Mouse (Mus musculus): ENCODE results near the gene Zfyve28. TPM values are rescaled to one million over a fixed set of nuclear protein-coding genes. Genes with fewer than 3 reads are reported as not detected.

Zfyve28 gene
- polyA plus RNA-seq, 1 experiment from 2014 or later: 0.76 TPM

DNA sequence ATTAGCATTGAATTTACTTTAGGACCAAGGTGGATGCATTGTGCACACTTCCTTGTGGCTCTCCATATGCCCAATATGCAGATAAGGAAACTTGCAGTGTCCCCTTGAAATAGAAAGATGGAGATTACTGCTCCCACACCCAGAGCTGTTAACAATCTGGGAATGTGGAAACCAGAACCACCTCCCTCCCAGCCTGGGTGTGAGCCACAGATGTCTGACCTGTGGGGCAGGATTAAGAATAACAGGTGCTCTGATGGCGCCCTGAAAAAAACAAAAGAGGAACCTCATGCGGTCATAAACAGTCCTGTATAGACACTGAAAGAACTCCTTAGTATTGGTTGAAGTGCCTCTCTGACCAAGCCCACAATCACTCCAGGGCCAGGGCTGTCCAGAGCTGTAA, 99.4 kb downstream of the Zfyve28 start:
- peaks cover 37% of the 10 kb centered on the region for H3K4me1 ChIP-seq
- peaks cover 7% of the 10 kb centered on the region; the same call in 1 of the 2 replicates for H3K36me3 ChIP-seq
- peaks cover 10% of the 10 kb centered on the region for H3K27me3 ChIP-seq (ENCODE audit: low read depth, poor library complexity, severe bottlenecking)
- peak overlapping the region; percentile 90; the same call in 1 of the 2 replicates for H3K4me3 ChIP-seq
- 81% methylated on average over 2 of the region's 2 CpGs for WGBS
- no peak for DNase-seq (ENCODE audit: low spot score)
- no peaks in the 10 kb centered on the region for H3K9me3 ChIP-seq (replicated peaks)
- H3K27ac ChIP-seq: no peak overlapping the region

DNA sequence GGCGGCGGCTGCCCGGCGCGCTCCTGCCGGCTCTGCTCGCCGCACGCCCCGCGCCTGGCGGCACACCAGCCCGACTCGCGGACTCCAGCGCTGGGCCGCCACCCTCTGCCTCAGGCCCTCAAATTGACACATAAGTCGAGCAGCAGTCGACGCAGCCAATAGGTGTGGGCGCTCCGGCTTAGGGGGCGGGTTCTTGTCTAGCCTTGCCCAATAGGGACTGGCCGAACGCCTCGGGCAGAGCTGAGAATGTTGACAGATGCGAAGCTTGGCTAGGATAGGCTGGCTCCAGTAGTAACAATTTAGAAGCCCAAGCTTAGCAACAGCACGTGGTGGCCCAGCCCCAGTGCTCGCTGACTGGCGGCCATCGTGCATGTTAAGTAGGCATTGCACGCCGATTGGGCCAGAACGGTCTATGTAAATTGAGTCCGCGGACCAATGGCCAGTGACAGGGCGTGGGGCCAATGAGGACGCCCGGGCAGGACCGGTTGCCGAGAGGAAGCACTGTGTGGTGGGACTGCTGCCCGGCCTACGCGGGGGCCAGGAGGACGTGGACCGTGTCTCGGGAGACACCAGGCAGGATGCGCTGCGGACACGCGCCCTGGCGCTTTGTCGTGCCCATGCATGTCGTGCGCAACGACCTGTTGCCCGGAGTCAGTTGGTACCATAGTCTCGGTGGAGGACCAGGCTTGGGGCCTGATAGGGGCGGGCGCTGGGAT, 100.5 kb downstream of the Zfyve28 start, which contains the start of gene Mxd4:
Mxd4 (minus strand) TSS at position 120 of the 716 bp plus-strand sequence.
- Histone ChIP-seq H3K27ac (peak within 1 kb of the TSS; percentile 88), H3K4me3 (peak within 1 kb of the TSS; percentile 90), H3K4me1 (peaks cover 47% of the 10 kb centered on the region), H3K27me3 (ENCODE audit: low read depth, poor library complexity, severe bottlenecking) (peaks cover 10% of the 10 kb centered on the region), H3K36me3 (peaks cover 17% of the 10 kb centered on the region; the same call in 1 of the 2 replicates), H3K9me3 (replicated peaks) (no peaks in the 10 kb centered on the region)
- WGBS: under 1% methylated on average over 60 of the region's 60 CpGs
- DNase-seq (ENCODE audit: low spot score): peak; percentile 95

DNA sequence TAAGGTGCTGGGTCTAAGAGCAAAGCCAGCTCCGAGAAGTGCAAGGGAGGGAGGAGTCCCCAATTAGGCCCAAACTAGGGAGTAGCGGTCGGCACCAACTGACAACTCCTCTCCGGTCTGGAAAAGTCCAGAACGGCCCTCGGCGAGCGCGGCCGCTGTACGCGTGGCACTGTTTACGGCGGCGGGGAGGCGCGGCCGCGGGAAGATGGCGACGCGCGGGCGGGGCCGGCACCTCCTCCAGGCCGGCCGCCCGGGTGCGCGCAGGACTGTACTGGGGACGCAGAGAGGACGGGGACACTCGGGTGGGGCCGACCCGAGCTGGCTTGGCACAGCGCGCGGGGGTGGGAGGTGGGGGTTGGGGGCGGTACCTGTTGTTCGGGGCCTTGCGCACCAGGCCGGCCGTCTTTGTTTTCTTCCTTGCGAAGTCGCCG, 101.3 kb downstream of the Zfyve28 start:
- Histone ChIP-seq H3K36me3 (peaks cover 25% of the 10 kb centered on the region), H3K9me3 (replicated peaks) (no peaks in the 10 kb centered on the region), H3K4me1 (peaks cover 47% of the 10 kb centered on the region), H3K27me3 (ENCODE audit: low read depth, poor library complexity, severe bottlenecking) (peaks cover 10% of the 10 kb centered on the region), H3K4me3 (peak overlapping the region; percentile 90), H3K27ac (peak overlapping the region; percentile 88)
- peak; percentile 70 for DNase-seq (ENCODE audit: low spot score)
- WGBS: under 1% methylated on average over 45 of the region's 46 CpGs

DNA sequence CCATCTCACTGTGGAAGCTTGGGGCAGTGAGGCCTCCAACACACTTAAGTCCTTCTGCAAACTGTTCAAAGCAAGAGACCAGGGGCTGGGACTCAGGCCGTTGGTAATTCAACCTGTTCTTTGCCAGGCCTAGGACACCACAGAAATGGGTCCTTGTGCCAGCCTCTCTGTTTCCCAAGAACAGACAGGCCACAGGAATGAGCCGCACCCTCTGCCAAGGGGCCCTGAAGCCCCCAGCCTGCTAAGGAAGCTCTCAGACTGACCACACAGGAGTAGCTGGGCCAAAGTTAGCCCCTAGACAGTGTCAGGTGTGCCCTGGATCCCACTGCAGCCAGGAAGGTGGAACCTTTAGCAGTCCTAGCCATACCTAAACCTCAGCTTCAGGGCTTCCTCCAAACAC, 101.9 kb downstream of the Zfyve28 start:
- 78% methylated on average over 2 of the region's 2 CpGs for WGBS
- Histone ChIP-seq H3K9me3 (replicated peaks) (no peaks in the 10 kb centered on the region), H3K27ac (peak overlapping the region; percentile 88), H3K36me3 (peaks cover 30% of the 10 kb centered on the region), H3K4me3 (peak overlapping the region; percentile 90), H3K27me3 (ENCODE audit: low read depth, poor library complexity, severe bottlenecking) (peaks cover 10% of the 10 kb centered on the region), H3K4me1 (peaks cover 47% of the 10 kb centered on the region)
- no peak for DNase-seq (ENCODE audit: low spot score)

DNA sequence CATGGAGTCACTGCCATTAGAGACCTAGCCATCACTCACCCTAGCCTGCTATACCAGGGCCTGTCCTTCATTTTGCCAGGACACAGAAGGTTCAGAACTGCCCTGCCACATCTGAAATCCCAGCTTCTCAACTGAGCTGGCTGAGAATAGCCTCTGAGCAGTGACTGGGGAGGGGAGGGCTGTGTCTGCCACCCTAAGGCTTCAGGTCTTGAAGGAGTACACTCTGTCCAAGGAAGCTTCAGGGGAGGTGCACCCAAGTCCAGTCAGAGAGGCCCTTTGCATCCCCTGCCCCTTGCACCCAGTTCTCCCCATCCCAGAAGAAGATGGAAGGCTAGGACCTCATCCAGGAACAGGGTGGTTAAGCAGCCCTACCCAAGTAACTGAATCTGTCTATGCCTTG, 102.5 kb downstream of the Zfyve28 start:
- peaks cover 10% of the 10 kb centered on the region for H3K27me3 ChIP-seq (ENCODE audit: low read depth, poor library complexity, severe bottlenecking)
- no peak for DNase-seq (ENCODE audit: low spot score)
- H3K27ac ChIP-seq: no peak overlapping the region
- no peaks in the 10 kb centered on the region for H3K9me3 ChIP-seq (replicated peaks)
- H3K4me1 ChIP-seq: peaks cover 47% of the 10 kb centered on the region
- peak overlapping the region; percentile 90 for H3K4me3 ChIP-seq
- H3K36me3 ChIP-seq: peaks cover 33% of the 10 kb centered on the region

DNA sequence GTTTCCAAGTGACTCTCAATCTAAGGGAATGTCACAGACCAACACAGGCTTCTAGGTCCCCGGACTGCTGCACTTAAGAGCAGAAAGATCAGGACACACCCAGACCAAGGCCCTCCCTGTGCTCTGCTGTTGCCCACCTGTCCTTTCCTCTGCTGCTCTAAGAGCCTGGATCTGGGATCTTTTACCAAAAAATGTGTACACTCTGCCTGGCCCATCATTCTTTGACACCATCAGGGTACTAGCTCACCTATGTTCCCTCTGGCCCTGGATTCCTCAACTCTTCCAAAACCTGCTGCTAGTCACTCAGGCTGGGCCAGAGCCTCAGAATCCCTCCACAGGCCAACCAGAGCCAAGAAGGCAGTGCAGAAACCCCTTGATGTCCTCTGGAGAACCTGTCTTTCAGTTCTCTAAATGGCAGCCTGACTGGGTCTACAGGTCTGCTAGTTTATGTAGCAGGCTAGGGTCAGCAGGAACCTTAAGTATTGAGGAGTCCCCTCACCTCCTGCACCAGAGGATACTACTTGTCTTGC, 103.1 kb downstream of the Zfyve28 start:
- peaks cover 47% of the 10 kb centered on the region for H3K4me1 ChIP-seq
- WGBS: 89% methylated on average over 1 of the region's 1 CpGs
- no peak for DNase-seq (ENCODE audit: low spot score)

DNA sequence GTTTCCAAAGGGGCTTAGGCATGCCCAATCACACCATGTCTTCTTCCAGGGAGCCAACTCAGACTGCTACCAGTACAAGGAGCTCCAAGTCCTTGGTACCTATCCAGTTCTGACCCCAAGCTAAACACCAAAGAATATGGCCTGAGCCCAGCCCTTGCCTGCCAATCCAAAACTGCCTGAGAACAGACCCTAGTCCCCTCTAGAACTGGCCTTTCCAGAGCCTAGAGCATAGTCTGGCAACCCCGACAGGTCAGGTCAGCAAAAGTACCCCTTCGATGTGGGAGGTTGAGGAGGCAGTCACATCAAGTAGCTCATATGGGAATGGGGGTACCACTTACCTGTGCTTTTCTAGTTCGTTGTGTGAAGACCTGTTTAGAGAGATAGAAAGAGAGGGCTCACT, 104.3 kb downstream of the Zfyve28 start:
- peaks cover 40% of the 10 kb centered on the region for H3K4me1 ChIP-seq
- no peak for DNase-seq (ENCODE audit: low spot score)

More for the DNA sequence above, 103.1 kb downstream of the Zfyve28 start:
- Histone ChIP-seq H3K27me3 (ENCODE audit: low read depth, poor library complexity, severe bottlenecking) (peaks cover 10% of the 10 kb centered on the region), H3K36me3 (peaks cover 35% of the 10 kb centered on the region), H3K27ac (no peak overlapping the region), H3K9me3 (replicated peaks) (no peaks in the 10 kb centered on the region), H3K4me3 (no peak overlapping the region)

DNA sequence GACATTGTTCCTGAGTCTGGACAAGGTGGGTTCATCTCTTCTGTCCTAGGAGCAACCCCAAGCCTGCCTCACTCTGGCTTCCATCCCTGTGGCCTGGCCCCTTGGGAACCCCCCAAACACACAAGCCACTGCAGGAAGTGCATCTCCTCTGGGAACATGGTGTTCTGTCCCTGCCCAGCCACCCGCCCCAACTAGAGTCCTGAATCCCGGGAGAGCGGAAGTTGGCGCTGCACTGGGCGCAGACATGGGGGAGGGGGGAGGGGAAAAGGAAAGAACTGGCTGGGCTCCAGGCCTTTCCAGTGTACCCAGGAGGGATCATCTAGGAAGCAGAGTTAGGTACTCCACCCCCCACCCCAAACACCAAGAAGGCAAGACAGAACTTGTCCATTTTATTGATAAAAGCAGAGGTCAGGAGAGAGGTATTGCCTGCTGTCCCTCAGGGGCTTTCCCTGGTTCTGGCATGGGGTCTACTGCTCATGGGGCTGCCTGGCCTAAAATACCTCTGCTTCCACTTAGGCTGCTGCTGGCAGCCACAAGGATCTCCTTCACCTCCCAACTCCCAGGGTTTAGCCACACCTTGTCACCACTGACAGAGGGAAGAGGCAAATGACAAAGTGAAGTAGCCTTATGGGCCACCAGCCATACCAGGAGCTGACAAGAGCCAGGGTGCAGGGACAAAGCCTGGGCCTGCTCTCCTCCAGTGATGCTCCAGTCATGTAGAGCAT, 104.9 kb downstream of the Zfyve28 start:
- no peaks in the 10 kb centered on the region for H3K9me3 ChIP-seq (replicated peaks)
- H3K4me3 ChIP-seq: no peak overlapping the region
- H3K36me3 ChIP-seq: peaks cover 46% of the 10 kb centered on the region
- H3K27me3 ChIP-seq (ENCODE audit: low read depth, poor library complexity, severe bottlenecking): peaks cover 10% of the 10 kb centered on the region
- 84% methylated on average over 5 of the region's 5 CpGs for WGBS
- no peak for DNase-seq (ENCODE audit: low spot score)
- peak overlapping the region; percentile 5; the same call in 1 of the 2 replicates for H3K27ac ChIP-seq
- H3K4me1 ChIP-seq: peaks cover 34% of the 10 kb centered on the region

More for the DNA sequence above, 104.3 kb downstream of the Zfyve28 start:
- no peak overlapping the region for H3K27ac ChIP-seq
- WGBS: 93% methylated on average over 3 of the region's 3 CpGs
- peaks cover 10% of the 10 kb centered on the region for H3K27me3 ChIP-seq (ENCODE audit: low read depth, poor library complexity, severe bottlenecking)
- no peak overlapping the region for H3K4me3 ChIP-seq
- H3K9me3 ChIP-seq (replicated peaks): no peaks in the 10 kb centered on the region
- H3K36me3 ChIP-seq: peaks cover 40% of the 10 kb centered on the region

DNA sequence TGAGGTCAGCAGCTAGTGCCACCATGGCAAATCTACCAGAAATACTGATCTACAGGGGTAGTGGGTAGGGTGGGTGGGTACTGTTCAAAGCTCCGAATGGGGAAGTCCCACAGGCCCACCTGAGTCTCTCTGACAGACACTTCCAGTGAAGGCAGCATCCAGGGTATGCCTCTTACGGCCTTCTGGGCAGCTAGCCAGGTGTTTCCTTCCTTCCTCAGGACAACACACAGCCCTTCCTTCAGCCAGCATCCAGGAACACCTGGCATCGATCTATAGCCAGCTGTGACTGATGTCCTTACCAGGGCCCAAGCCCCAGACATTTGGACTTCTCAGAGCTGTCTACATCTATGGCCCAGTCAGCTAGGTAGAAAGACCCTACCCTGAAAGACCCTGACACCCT, 105.8 kb downstream of the Zfyve28 start:
- 89% methylated on average over 3 of the region's 3 CpGs for WGBS
- H3K4me1 ChIP-seq: peaks cover 33% of the 10 kb centered on the region
- peak; percentile 23 for DNase-seq (ENCODE audit: low spot score)
- H3K9me3 ChIP-seq (replicated peaks): no peaks in the 10 kb centered on the region
- no peak overlapping the region for H3K4me3 ChIP-seq
- H3K27ac ChIP-seq: no peak overlapping the region
- peaks cover 10% of the 10 kb centered on the region for H3K27me3 ChIP-seq (ENCODE audit: low read depth, poor library complexity, severe bottlenecking)
- H3K36me3 ChIP-seq: peaks cover 54% of the 10 kb centered on the region

DNA sequence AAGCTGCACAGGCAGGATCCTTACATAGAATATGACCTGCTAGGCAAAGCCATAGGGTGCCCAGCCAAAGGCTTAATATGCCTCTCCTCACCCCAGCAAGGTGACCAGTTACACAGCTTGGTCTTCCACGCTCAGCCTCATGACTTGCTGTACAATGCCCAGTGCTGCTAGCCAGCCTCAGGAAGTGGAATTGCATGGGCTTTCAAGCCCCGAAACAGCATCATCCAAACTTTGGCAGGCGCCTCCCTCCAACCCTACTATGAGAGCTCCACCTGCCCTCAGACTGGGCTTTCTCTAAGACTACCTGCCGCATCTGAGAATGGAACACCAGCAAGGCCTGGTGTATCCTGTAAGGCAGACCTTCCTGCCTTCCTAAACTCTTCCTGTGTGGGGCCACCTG, 110.4 kb downstream of the Zfyve28 start:
- peak; percentile 12 for DNase-seq (ENCODE audit: low spot score)
- WGBS: 94% methylated on average over 4 of the region's 4 CpGs

DNA sequence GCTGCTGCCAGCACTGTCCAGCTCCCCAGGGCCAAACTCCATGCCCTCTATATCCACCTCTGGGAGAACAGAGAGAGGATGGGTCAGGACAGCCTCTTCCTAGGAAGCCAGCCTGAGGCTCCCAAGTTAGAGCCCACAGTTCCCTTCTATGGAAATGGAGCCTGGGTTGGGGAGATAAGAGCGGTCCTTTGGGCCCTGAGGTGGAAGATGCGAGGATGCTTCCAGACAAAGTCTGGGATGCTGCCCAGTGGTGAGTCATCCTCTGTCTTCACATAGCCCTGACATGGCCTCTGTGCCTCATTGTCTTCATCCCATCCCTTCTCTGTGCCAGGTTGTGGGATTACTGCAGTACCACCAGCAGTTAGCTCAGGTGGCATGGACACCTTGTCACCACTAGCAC, 111.2 kb downstream of the Zfyve28 start:
- H3K4me1 ChIP-seq: peaks cover 7% of the 10 kb centered on the region
- DNase-seq (ENCODE audit: low spot score): no peak
- no peak overlapping the region; the same call in 1 of the 2 replicates for H3K27ac ChIP-seq
- H3K36me3 ChIP-seq: peaks cover 72% of the 10 kb centered on the region
- 95% methylated on average over 2 of the region's 2 CpGs for WGBS
- H3K27me3 ChIP-seq (ENCODE audit: low read depth, poor library complexity, severe bottlenecking): no peaks in the 10 kb centered on the region
- H3K4me3 ChIP-seq: no peak overlapping the region
- H3K9me3 ChIP-seq (replicated peaks): no peaks in the 10 kb centered on the region

More for the DNA sequence above, 110.4 kb downstream of the Zfyve28 start:
- no peak overlapping the region for H3K4me3 ChIP-seq
- H3K4me1 ChIP-seq: peaks cover 7% of the 10 kb centered on the region
- H3K27ac ChIP-seq: no peak overlapping the region
- H3K36me3 ChIP-seq: peaks cover 80% of the 10 kb centered on the region
- H3K27me3 ChIP-seq (ENCODE audit: low read depth, poor library complexity, severe bottlenecking): no peaks in the 10 kb centered on the region
- H3K9me3 ChIP-seq (replicated peaks): no peaks in the 10 kb centered on the region

DNA sequence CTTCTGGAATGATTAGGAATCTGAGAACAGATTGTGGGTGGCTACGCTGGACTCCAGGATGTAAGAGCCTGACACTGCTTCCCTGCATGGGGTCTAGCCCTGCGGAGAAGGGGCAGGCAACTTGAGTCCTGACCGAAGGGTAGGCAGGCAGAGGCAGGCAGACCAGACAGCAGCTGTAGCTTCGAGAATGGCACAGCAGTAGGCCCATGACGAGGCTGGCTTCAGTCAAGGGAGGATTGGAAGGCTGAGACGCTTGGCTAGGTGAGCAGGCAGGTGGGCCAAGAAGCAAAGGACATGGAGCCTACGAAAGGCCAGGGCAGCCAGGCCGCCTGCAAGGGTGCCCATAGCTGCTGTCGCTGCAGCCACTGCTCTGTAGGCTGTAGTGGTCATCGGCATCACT, 111.6 kb downstream of the Zfyve28 start:
- no peak overlapping the region for H3K4me3 ChIP-seq
- H3K9me3 ChIP-seq (replicated peaks): no peaks in the 10 kb centered on the region
- peak; percentile 20 for DNase-seq (ENCODE audit: low spot score)
- H3K36me3 ChIP-seq: peaks cover 68% of the 10 kb centered on the region
- peaks cover 7% of the 10 kb centered on the region for H3K4me1 ChIP-seq
- H3K27ac ChIP-seq: no peak overlapping the region; the same call in 1 of the 2 replicates
- H3K27me3 ChIP-seq (ENCODE audit: low read depth, poor library complexity, severe bottlenecking): no peaks in the 10 kb centered on the region
- WGBS: 81% methylated on average over 10 of the region's 10 CpGs

DNA sequence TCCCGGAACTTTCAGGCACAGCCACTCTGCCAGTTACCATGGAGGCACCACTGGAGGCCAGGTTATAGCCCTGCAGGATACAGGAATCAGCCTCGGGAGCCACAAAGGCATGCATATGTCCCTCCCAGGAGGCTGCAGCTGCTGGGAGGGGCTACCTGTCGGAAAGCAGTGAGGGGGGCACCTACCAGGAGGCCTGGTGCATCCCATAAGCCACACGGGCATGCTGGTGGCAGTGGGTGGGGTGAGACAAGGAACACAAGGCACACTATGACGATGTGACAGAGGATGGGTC, 112.9 kb downstream of the Zfyve28 start:
- no peaks in the 10 kb centered on the region for H3K27me3 ChIP-seq (ENCODE audit: low read depth, poor library complexity, severe bottlenecking)
- H3K36me3 ChIP-seq: peaks cover 63% of the 10 kb centered on the region
- 31% methylated on average over 5 of the region's 5 CpGs for WGBS
- no peaks in the 10 kb centered on the region for H3K9me3 ChIP-seq (replicated peaks)
- no peak overlapping the region for H3K4me3 ChIP-seq
- H3K27ac ChIP-seq: no peak overlapping the region
- no peak for DNase-seq (ENCODE audit: low spot score)
- H3K4me1 ChIP-seq: peaks cover 7% of the 10 kb centered on the region
